Mouse (Mus musculus) heart, postnatal 0 days (tissue): Measurements from ENCODE around the gene Gm20852. TPM values are rescaled to one million over a fixed set of nuclear protein-coding genes. Genes with fewer than 3 reads are reported as not detected.
"Not testable (repeated sequence)": the region's sequence is repeated elsewhere in the genome, so short reads cannot be mapped to it uniquely, and the experiment has no call there.

Experiments used
- ATAC-seq: fragments of 200-750 bp; cut with Nextera tagmentation; 2 replicates; pipeline ENCODE4 v1.8.0; 2017; ENCODE audit warnings: low read depth, moderate number of reproducible peaks, moderate library complexity; ENCODE audit not compliant: insufficient read depth
- DNase-seq: peaks from one replicate; pipeline ENCODE4 v3.0.0-alpha.2; 2016; ENCODE audit warnings: low spot score
- H3K27ac ChIP-seq: fragments of 300-500 bp; sonication (generic); 2 replicates; pipeline ENCODE4 v1.5.1; 2014; ENCODE audit warnings: low read depth, mild to moderate bottlenecking
- H3K27me3 ChIP-seq: fragments of 300-500 bp; sonication (generic); 2 replicates; pipeline ENCODE4 v1.6.1; 2014; ENCODE audit warnings: low read length, mixed read lengths; ENCODE audit not compliant: control insufficient read depth, insufficient read depth
- H3K36me3 ChIP-seq: fragments of 300-500 bp; sonication (generic); replicated peaks from 2 replicates; pipeline ENCODE4 v1.6.1; 2014; ENCODE audit warnings: low read length, mixed read lengths; ENCODE audit not compliant: control insufficient read depth, insufficient read depth
- H3K4me1 ChIP-seq: fragments of 300-500 bp; sonication (generic); 2 replicates; pipeline ENCODE4 v1.6.1; 2014; ENCODE audit warnings: antibody characterized with exemption; ENCODE audit not compliant: control insufficient read depth, insufficient read depth
- H3K4me2 ChIP-seq: fragments of 300-500 bp; sonication (generic); 2 replicates; pipeline ENCODE4 v1.6.1; 2014; ENCODE audit warnings: low read depth, mild to moderate bottlenecking, low read length, moderate library complexity
- H3K4me3 ChIP-seq: fragments of 300-500 bp; sonication (generic); 2 replicates; pipeline ENCODE4 v1.5.1; 2014; ENCODE audit warnings: low read depth, low read length
- H3K9ac ChIP-seq: fragments of 300-500 bp; sonication (generic); replicated peaks from 2 replicates; pipeline ENCODE4 v1.6.1; 2014; ENCODE audit warnings: low read depth, low read length, mixed read lengths
- H3K9me3 ChIP-seq: fragments of 300-500 bp; sonication (generic); replicated peaks from 2 replicates; pipeline ENCODE4 v1.6.1; 2016; ENCODE audit warnings: low read length; ENCODE audit not compliant: control insufficient read depth
- WGBS: fragments of 180-500 bp; shearing (Covaris S2); extraction: QIAGEN DNeasy Blood & Tissue Kit; methylation state at CpG from one replicate; pipeline ENCODE4 v1.1.7; 2014; 5-methylcytosine and 5-hydroxymethylcytosine counted together
- polyA plus RNA-seq: library from polyadenylated mRNA; unstranded; fragments of >200 nt; fragmentation: Nextera tagmentation; extraction: Ambion mirVana; gene quantifications from 2 replicates; pipeline ENCODE4 v1.2.1, GENCODE M21; 2015
- total RNA-seq: library from RNA; depleted of rRNA; stranded (reverse); fragments of >200 nt; gene quantifications from 2 replicates; pipeline ENCODE4 v1.2.3, GENCODE M21; 2014; ENCODE audit warnings: low replicate concordance; rRNA removed

The Gm20852 gene
- not detected in 2 replicates for total RNA-seq
- not detected in 2 replicates for polyA plus RNA-seq

GRCm38 (mm10) chrY:66742023-66742422, at the start of gene Gm20852:
TSS of gene Gm20852 (minus strand) at chrY:66742123.
- H3K4me2 ChIP-seq, H3K4me1 ChIP-seq, H3K27me3 ChIP-seq, H3K36me3 ChIP-seq, H3K9ac ChIP-seq, H3K4me3 ChIP-seq, ATAC-seq, DNase-seq, H3K9me3 ChIP-seq, H3K27ac ChIP-seq: not testable (repeated sequence)
- no CpG with 5 or more reads among the region's 4 CpGs for WGBS
